Comparison of ENCODE assay signal across 8 mouse cellular contexts in genomic region chr9:75624983-75625555, GRCm38 (mm10). TPM values are rescaled to one million over a fixed set of nuclear protein-coding genes. Genes with fewer than 3 reads are reported as not detected.
DNase-seq lines count a peak whose midpoint lies in the region; ATAC-seq and TF ChIP-seq lines count a peak whose summit lies in the region.

No protein-coding gene starts in this region.

- no peaks in the 10 kb centered on the region for H3K9me3 ChIP-seq in midbrain, embryonic 11.5 days (ENCODE audit: control insufficient read depth, low read length)

- WGBS in kidney, adult 2 months: 24% methylated on average over 18 of the region's 18 CpGs
- WGBS in midbrain, embryonic 11.5 days: 16% methylated on average over 18 of the region's 18 CpGs

- peak; percentile 47 for ATAC-seq in midbrain, embryonic 11.5 days (ENCODE audit: low FRiP score)

- no peak overlapping the region for H3K27ac ChIP-seq in kidney, adult 2 months (ENCODE audit: insufficient read depth, low read depth, low read length)
- peak overlapping the region; percentile 57 for H3K27ac ChIP-seq in midbrain, embryonic 11.5 days (ENCODE audit: low read depth, low read length)

- H3K4me1 ChIP-seq in kidney, adult 2 months (ENCODE audit: control insufficient read depth, insufficient read depth, low read length): no peaks in the 10 kb centered on the region
- H3K4me1 ChIP-seq in midbrain, embryonic 11.5 days (ENCODE audit: control insufficient read depth, insufficient read depth, low read length): peaks cover 5% of the 10 kb centered on the region

- DNase-seq in kidney, adult 2 months: no peak
- DNase-seq in kidney, adult 11 months: no peak
- peak; percentile 20 for DNase-seq in WW6 (ENCODE audit: low read depth, low spot score)
- DNase-seq in forelimb bud, embryonic 11.5 days (ENCODE audit: low read depth, low spot score): peak; percentile 43
- DNase-seq in midbrain, embryonic 11.5 days (ENCODE audit: low spot score, missing footprints): peak; percentile 95
- DNase-seq in spleen, adult 12 weeks (ENCODE audit: low spot score): no peak
- no peak for DNase-seq in thymus, postnatal 0 days (ENCODE audit: low spot score)
- no peak for DNase-seq in urinary bladder, adult 2 months (ENCODE audit: low spot score)

- no peaks in the 10 kb centered on the region; the same call in 1 of the 2 replicates for H3K27me3 ChIP-seq in kidney, adult 2 months (replicated peaks; ENCODE audit: control insufficient read depth, insufficient read depth, low read length)
- H3K27me3 ChIP-seq in midbrain, embryonic 11.5 days (ENCODE audit: control insufficient read depth, insufficient read depth, low read length): peaks cover 2% of the 10 kb centered on the region; the same call in 1 of the 2 replicates

- H3K36me3 ChIP-seq in kidney, adult 2 months (ENCODE audit: control insufficient read depth, insufficient read depth, low read length): no peaks in the 10 kb centered on the region
- no peaks in the 10 kb centered on the region for H3K36me3 ChIP-seq in midbrain, embryonic 11.5 days (ENCODE audit: control insufficient read depth, insufficient read depth, low read length)

- peak overlapping the region; percentile 89 for H3K9ac ChIP-seq in midbrain, embryonic 11.5 days (ENCODE audit: low read length)

- peak overlapping the region; percentile 92 for H3K4me2 ChIP-seq in midbrain, embryonic 11.5 days

- TF ChIP-seq POLR2A in kidney, adult 2 months (IDR thresholded peaks at IDR 0.05; ENCODE audit: low read depth, low read length): no peak

- peak overlapping the region; percentile 61; the same call in 1 of the 2 replicates for H3K4me3 ChIP-seq in kidney, adult 2 months (ENCODE audit: insufficient read depth, low read depth, low read length)
- H3K4me3 ChIP-seq in midbrain, embryonic 11.5 days (ENCODE audit: low read depth, low read length): peak overlapping the region; percentile 72

- TF ChIP-seq CTCF in kidney, adult 2 months (conservative IDR thresholded peaks at IDR 0.05; ENCODE audit: insufficient read depth, insufficient read length, low read depth, low read length): no peak

RNA-seq across cellular contexts. Expression of gene Lysmd2, which starts 0.5 kb away (rescaled TPM):
- 2.5 and 3.4 TPM in 2 replicates for polyA plus RNA-seq in kidney, adult 2 months (2012; rRNA removed)
- polyA plus RNA-seq in midbrain, embryonic 11.5 days (2014; fragmentation: Nextera tagmentation; extraction: Ambion mirVana): 12.1 and 14.8 TPM in 2 replicates
- 16.7 and 19.9 TPM in 2 replicates for polyA plus RNA-seq in thymus, postnatal 0 days (2015; fragmentation: Nextera tagmentation; extraction: Ambion mirVana)
- polyA plus RNA-seq in urinary bladder, adult 2 months (2012; rRNA removed): 42.3 and 48.9 TPM in 2 replicates

RNA-seq across cellular contexts. Expression of gene Tmod2, which starts 13.9 kb away (rescaled TPM):
- 0.27 and 0.38 TPM in 2 replicates for polyA plus RNA-seq in kidney, adult 2 months (2012; rRNA removed)
- 63.2 and 70.7 TPM in 2 replicates for polyA plus RNA-seq in midbrain, embryonic 11.5 days (2014; fragmentation: Nextera tagmentation; extraction: Ambion mirVana)
- 2.2 and 2.4 TPM in 2 replicates for polyA plus RNA-seq in thymus, postnatal 0 days (2015; fragmentation: Nextera tagmentation; extraction: Ambion mirVana)
- 5.0 and 7.0 TPM in 2 replicates for polyA plus RNA-seq in urinary bladder, adult 2 months (2012; rRNA removed)

RNA-seq across cellular contexts. Expression of gene Scg3, which starts 58.8 kb away (rescaled TPM):
- 0.35 and 1.2 TPM in 2 replicates for polyA plus RNA-seq in kidney, adult 2 months (2012; rRNA removed)
- polyA plus RNA-seq in midbrain, embryonic 11.5 days (2014; fragmentation: Nextera tagmentation; extraction: Ambion mirVana): 63.1 and 73.8 TPM in 2 replicates
- 0.27 and 0.30 TPM in 2 replicates for polyA plus RNA-seq in thymus, postnatal 0 days (2015; fragmentation: Nextera tagmentation; extraction: Ambion mirVana)
- 0.85 and 0.91 TPM in 2 replicates for polyA plus RNA-seq in urinary bladder, adult 2 months (2012; rRNA removed)

Comparison
In these comparisons a context has a peak if more than half of its experiments do, and no peak if none do; other contexts are left out.
1. DNase-seq: peak in WW6 (single experiment), forelimb bud, embryonic 11.5 days (single experiment) and midbrain, embryonic 11.5 days (single experiment); none in kidney, adult 2 months (single experiment), kidney, adult 11 months (single experiment), spleen, adult 12 weeks (single experiment), thymus, postnatal 0 days (single experiment) and urinary bladder, adult 2 months (single experiment).
2. RNA of gene Scg3, which starts 58.8 kb away (polyA plus RNA-seq): 63.1 to 73.8 TPM in midbrain, embryonic 11.5 days; 0.35 to 1.2 TPM in kidney, adult 2 months, 0.85 to 0.91 TPM in urinary bladder, adult 2 months and 0.27 to 0.30 TPM in thymus, postnatal 0 days; every median in the first group is over 10 times any median in the second.